Mouse (Mus musculus) CH12.LX (cell line): Measurements from ENCODE around the gene Gm20388. TPM values are rescaled to one million over a fixed set of nuclear protein-coding genes. Genes with fewer than 3 reads are reported as not detected.
A peak's percentile ranks its signal among the peaks of the same experiment; 100 is the strongest.

Source experiments
- DNase-seq: peaks from one replicate; pipeline ENCODE4 v3.0.0-alpha.2; 2013; ENCODE audit errors: extremely low read depth
- H3K27ac ChIP-seq: 2 replicates; pipeline ENCODE4 v1.5.1; 2012; ENCODE audit warnings: low read depth, mild to moderate bottlenecking, control low read depth, moderate library complexity; ENCODE audit not compliant: insufficient read depth
- H3K27me3 ChIP-seq: replicated peaks from 2 replicates; pipeline ENCODE3; 2012; ENCODE audit warnings: inconsistent platforms
- H3K36me3 ChIP-seq, 2 experiments: replicated peaks in 1 of 2; 2 replicates each; pipeline versions ENCODE3 to v1.6.1; 2012; ENCODE audit warnings: inconsistent platforms in 1 of 2, low read length in 1 of 2, mild to moderate bottlenecking in 1 of 2, mixed read lengths in 1 of 2, moderate library complexity in 1 of 2; ENCODE audit not compliant: control insufficient read depth in 1 of 2, insufficient read depth in 1 of 2
- H3K4me1 ChIP-seq, 2 experiments: 2 replicates each; pipeline ENCODE4 v1.6.1; 2012; ENCODE audit warnings: inconsistent platforms in 1 of 2, moderate library complexity in 1 of 2; ENCODE audit not compliant: insufficient read depth in 2 of 2, control insufficient read depth in 1 of 2
- H3K4me2 ChIP-seq: 2 replicates; pipeline ENCODE4 v1.6.1; 2012; ENCODE audit warnings: low read depth, mild to moderate bottlenecking, control low read depth; ENCODE audit not compliant: poor library complexity, insufficient read depth, severe bottlenecking
- H3K4me3 ChIP-seq, 3 experiments: fragments of 150-350 bp in 1 of 3; sonication (generic) in 1 of 3; replicated peaks in 1 of 3; 2 replicates each; pipeline versions ENCODE3 to v1.5.1; 2011 to 2012; ENCODE audit warnings: low read depth in 2 of 3, low read length in 2 of 3, mild to moderate bottlenecking in 2 of 3, moderate library complexity in 2 of 3, control low read depth in 1 of 3, improper control_type of control experiment in 1 of 3, inconsistent platforms in 1 of 3, mixed read lengths in 1 of 3; ENCODE audit not compliant: poor library complexity in 1 of 3
- H3K79me2 ChIP-seq: replicated peaks from 2 replicates; pipeline ENCODE4 v1.6.1; 2012; ENCODE audit warnings: mild to moderate bottlenecking, moderate library complexity; ENCODE audit not compliant: control insufficient read depth, poor library complexity, insufficient read depth, severe bottlenecking; ENCODE audit errors: extremely low read depth
- H3K9ac ChIP-seq: 2 replicates; pipeline ENCODE4 v1.6.1; 2012; ENCODE audit warnings: low read depth, mild to moderate bottlenecking, control low read depth, moderate library complexity; ENCODE audit not compliant: insufficient read depth
- H3K9me3 ChIP-seq: replicated peaks from 2 replicates; pipeline ENCODE3; 2012; ENCODE audit warnings: low read length, inconsistent platforms, mixed read lengths
- BHLHE40 ChIP-seq: IDR thresholded peaks from 2 replicates; pipeline ENCODE4 v1.6.1; 2011; ENCODE audit warnings: mild to moderate bottlenecking, low read depth, low read length, improper control_type of control experiment
- CTCF ChIP-seq, 2 experiments: IDR thresholded peaks in 1 of 2; conservative IDR thresholded peaks in 1 of 2; 2 replicates each; pipeline ENCODE4 v1.5.1; 2011 to 2012; ENCODE audit warnings: low read depth in 2 of 2, low read length in 2 of 2, improper control_type of control experiment in 1 of 2, inconsistent platforms in 1 of 2, mild to moderate bottlenecking in 1 of 2, moderate library complexity in 1 of 2
- E2F4 ChIP-seq: IDR thresholded peaks from 2 replicates; pipeline ENCODE4 v1.6.1; 2011; ENCODE audit warnings: low read depth, low read length, improper control_type of control experiment; ENCODE audit not compliant: insufficient replicate concordance
- HCFC1 ChIP-seq: IDR thresholded peaks from 2 replicates; pipeline ENCODE4 v1.6.1; 2012; ENCODE audit warnings: low read depth, mild to moderate bottlenecking, inconsistent platforms, low read length, improper control_type of control experiment
- MAZ ChIP-seq: IDR thresholded peaks from 2 replicates; pipeline ENCODE4 v1.6.1; 2012; ENCODE audit warnings: low read depth, mild to moderate bottlenecking, inconsistent platforms, low read length, improper control_type of control experiment, moderate library complexity
- POLR2A ChIP-seq: IDR thresholded peaks from 2 replicates; pipeline ENCODE4 v1.6.1; 2011; ENCODE audit warnings: low read depth, mild to moderate bottlenecking, improper control_type of control experiment, low read length
- RCOR1 ChIP-seq: conservative IDR thresholded peaks from 2 replicates; pipeline ENCODE4 v1.6.1; 2012; ENCODE audit warnings: low read depth, mild to moderate bottlenecking, inconsistent platforms, low read length, improper control_type of control experiment
- SMC3 ChIP-seq: IDR thresholded peaks from 2 replicates; pipeline ENCODE4 v1.6.1; 2011; ENCODE audit warnings: low read depth, low read length, improper control_type of control experiment
- TCF12 ChIP-seq: IDR thresholded peaks from 2 replicates; pipeline ENCODE4 v1.6.1; 2014; ENCODE audit warnings: low read depth, mild to moderate bottlenecking, inconsistent platforms, low read length, improper control_type of control experiment
- USF1 ChIP-seq: IDR thresholded peaks from 2 replicates; pipeline ENCODE4 v1.6.1; 2014; ENCODE audit warnings: low read depth, mild to moderate bottlenecking, inconsistent platforms, low read length, improper control_type of control experiment
- dilution Hi-C: fragments of 300-500 bp; cut with MboI; formaldehyde crosslinking; loops from 2 replicates; pipeline ENCODE4 v1.14.3; 2020; ENCODE audit warnings: low sequenced_read_pairs; ENCODE audit not compliant: extremely low pct_unique_long_range_greater_than_20kb, extremely low pct_ligation_motif_present
- in situ Hi-C: fragments of 300-500 bp; cut with MboI; formaldehyde crosslinking; loops from 3 replicates; pipeline ENCODE4 v1.14.3; 2019; ENCODE audit warnings: low sequenced_read_pairs, low pct_ligation_motif_present, low pct_unique_long_range_greater_than_20kb, mixed read lengths
- polyA plus RNA-seq: library from polyadenylated mRNA; unstranded; fragments of >175 nt; gene quantifications from 2 replicates; pipeline ENCODE4 v1.2.1, GENCODE M21; 2012; ENCODE audit warnings: low read depth; ENCODE audit not compliant: insufficient read length
- total RNA-seq, 2 experiments: library from RNA; depleted of rRNA; stranded (reverse); fragments of 300-350 nt in 1 of 2; fragments of >200 nt in 1 of 2; gene quantifications; 2 replicates each; pipeline ENCODE4 v1.2.3; 2012 to 2014

The Gm20388 gene
- total and polyA plus RNA-seq, 3 experiments: 14.8 to 26.3 (median 22.2) TPM

DNA sequence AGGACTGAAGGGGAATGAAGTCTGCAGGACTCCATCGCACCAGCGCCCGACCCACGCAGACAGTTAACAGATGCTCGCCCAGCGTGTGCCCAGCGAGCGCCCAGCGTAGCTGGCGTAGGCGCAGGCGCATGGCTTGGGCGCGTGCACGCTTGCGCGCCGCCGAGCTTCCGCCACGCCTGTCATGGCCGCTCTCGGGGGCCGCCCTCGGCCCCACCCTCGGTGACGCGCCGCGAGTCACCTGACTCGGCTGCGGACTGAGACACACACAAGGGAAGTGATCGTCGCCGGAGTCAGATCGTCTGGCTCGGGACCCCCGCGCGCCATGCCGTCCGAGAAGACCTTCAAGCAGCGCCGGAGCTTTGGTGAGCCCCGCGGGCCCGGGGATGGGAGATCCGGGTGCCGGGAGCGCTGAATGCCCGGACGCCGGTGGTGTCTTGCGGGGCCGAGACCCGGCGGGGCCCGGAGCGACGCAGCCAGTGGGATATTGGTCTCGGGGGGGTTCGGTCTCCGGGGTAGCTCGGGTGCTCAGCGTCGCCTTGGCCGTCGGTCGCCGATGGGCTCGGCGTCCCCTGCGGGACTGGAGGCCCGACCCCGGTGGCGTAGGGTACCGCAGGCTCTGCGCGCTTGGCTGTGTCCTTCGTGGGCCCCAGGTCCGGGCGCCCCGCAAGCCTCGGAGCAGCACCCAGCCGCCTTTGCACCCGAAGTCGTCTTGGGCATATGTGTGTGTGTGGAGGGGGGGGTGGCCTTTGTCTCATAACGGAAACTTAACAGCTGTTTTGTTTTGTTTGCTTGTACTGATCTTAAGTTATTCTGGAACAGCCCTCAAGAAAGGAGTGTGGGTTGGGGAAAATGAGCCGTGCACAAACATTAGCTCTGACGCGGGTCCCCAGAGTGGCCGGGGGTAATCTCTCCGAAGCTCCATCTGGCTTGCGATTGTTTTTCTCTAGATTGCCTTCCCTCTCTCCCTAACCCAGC is 1679.8 kb downstream of the Gm20388 start, which contains the start of gene Map1lc3b (continued):
- peak; percentile 94 for TF ChIP-seq HCFC1

DNA sequence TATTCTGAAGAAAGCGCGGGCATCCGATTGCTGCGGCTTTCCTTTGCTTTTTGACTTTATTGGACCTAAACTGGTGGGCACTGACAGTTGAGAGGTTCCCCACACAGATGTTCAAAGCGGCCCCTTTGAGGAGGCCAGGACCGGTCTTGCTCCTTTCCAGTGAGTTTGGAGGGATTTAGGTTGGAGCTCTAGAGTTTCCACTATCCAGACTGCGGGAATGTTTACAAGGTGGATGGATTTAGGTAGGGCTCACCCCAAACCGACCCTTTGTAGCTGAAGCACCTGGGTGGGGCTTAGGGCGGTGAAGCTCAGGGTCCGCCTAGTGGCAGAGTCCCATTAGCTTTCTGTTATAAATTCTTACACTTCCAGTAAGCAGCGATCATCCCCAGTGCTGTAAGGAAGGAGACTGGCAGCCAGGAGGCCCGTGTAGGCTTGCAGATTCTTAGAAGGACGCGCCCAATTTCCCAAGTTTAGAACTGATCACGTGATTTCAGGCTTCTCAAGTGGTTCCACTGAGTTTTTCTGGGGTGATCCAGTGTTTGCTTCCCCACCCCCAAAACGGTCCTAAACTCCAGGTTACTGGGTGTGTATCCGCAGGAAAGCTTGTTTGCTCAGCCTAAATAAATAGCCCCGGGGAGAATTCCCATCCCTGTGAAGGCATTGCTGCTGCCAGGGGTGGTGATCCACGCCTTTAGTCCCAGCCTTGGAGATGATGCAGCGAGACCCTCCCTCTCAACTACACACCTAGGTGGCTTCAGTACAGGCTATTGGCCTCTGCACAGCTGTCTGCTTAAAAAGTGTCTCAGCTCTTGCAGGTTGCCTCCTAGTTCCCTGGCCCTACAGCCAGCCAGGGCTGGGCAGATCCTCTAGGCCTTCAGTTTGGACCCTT is 1680.8 kb downstream of the Gm20388 start:
- Histone ChIP-seq H3K79me2 (peaks cover 25% of the 10 kb centered on the region), H3K27me3 (no peaks in the 10 kb centered on the region), H3K9me3 (no peaks in the 10 kb centered on the region), H3K27ac (no peak overlapping the region), H3K9ac (peak overlapping the region; percentile 77), H3K4me1 (peaks cover 8 to 26% of the 10 kb centered on the region in 2 experiments; a peak in 3 of 4 replicates), H3K4me3 (peak overlapping the region; percentile 83 to 91 (median 87)), H3K4me2 (peak overlapping the region; percentile 69), H3K36me3 (peaks cover 32 to 47% of the 10 kb centered on the region in 2 experiments)
- TF ChIP-seq BHLHE40: 0 out of 2 replicates have a peak, but pooled peaks have one; percentile 20
- TF ChIP-seq POLR2A: no peak
- TF ChIP-seq TCF12: no peak
- TF ChIP-seq CTCF (conservative IDR thresholded peaks at IDR 0.05 in 1 of 2, IDR thresholded peaks at IDR 0.05 in 1 of 2; ENCODE audit: low read depth in 2 of 2, low read length in 2 of 2): peak; percentile 15 to 59; a peak in 2 of 4 replicates
- no peak for TF ChIP-seq E2F4
- peak; percentile 18 for TF ChIP-seq USF1
- 0 out of 2 replicates have a peak, but pooled peaks have one; percentile 10 for TF ChIP-seq SMC3
- dilution Hi-C loops (no loop called here), in situ Hi-C loops (loop anchor here (5.0 to 25.0 kb wide), 2 partner anchors 34 to 846 kb away; partner anchors contain the start of genes Cyba and Mvd)
- peak; percentile 55 for DNase-seq

DNA sequence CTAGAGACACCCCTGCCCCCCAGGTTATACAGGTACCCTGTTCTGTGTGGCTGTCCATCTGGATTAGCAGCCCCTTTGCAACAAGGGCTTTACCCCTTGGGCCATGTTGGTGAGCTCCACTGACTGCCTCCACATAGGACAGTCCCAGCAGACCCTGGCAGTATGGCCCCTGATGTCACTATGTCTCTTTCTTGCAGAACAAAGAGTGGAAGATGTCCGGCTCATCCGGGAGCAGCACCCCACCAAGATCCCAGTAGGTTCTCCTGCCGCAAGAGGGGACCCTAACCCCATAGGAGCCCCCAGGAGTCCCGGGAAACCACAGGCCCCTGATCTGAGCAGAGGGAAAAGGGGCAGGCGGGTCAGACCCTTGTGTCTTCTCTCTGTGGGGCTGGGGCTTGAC is 1682.7 kb downstream of the Gm20388 start:
- no peak overlapping the region for H3K27ac ChIP-seq
- dilution Hi-C loops (no loop called here), in situ Hi-C loops (loop anchor here (5.0 to 25.0 kb wide), 2 partner anchors 36 to 844 kb away; partner anchors contain the start of genes Cyba and Mvd)
- H3K4me2 ChIP-seq: no peak overlapping the region
- H3K4me1 ChIP-seq: peaks cover 8 to 26% of the 10 kb centered on the region in 2 experiments; a peak in 3 of 4 replicates
- no peaks in the 10 kb centered on the region for H3K9me3 ChIP-seq
- H3K9ac ChIP-seq: no peak overlapping the region
- H3K4me3 ChIP-seq: no peak overlapping the region
- H3K36me3 ChIP-seq: peaks cover 46 to 62% of the 10 kb centered on the region in 2 experiments
- no peak for DNase-seq
- H3K27me3 ChIP-seq: no peaks in the 10 kb centered on the region
- H3K79me2 ChIP-seq: peaks cover 25% of the 10 kb centered on the region
- TF ChIP-seq RCOR1: no peak
- TF ChIP-seq MAZ: no peak
